Mouse (Mus musculus) intestine, postnatal 0 days (tissue): ENCODE results near the gene Clcn6. TPM values are rescaled to one million over a fixed set of nuclear protein-coding genes. Genes with fewer than 3 reads are reported as not detected.

Experiments used
- ATAC-seq: fragments of 200-750 bp; cut with Nextera tagmentation; 2 replicates; pipeline ENCODE4 v1.8.0; 2017; ENCODE audit warnings: mild to moderate bottlenecking, moderate TSS enrichment, moderate library complexity
- H3K27ac ChIP-seq: fragments of 300-500 bp; sonication (generic); 2 replicates; pipeline ENCODE4 v1.5.1; 2014; ENCODE audit warnings: mild to moderate bottlenecking, low read depth, low read length, moderate library complexity
- H3K27me3 ChIP-seq: fragments of 300-500 bp; sonication (generic); replicated peaks from 2 replicates; pipeline ENCODE4 v1.6.1; 2014; ENCODE audit warnings: low read length, mixed read lengths; ENCODE audit not compliant: control insufficient read depth, insufficient read depth
- H3K36me3 ChIP-seq: fragments of 300-500 bp; sonication (generic); 2 replicates; pipeline ENCODE4 v1.6.1; 2014; ENCODE audit warnings: mild to moderate bottlenecking, moderate library complexity; ENCODE audit not compliant: control insufficient read depth, insufficient read depth
- H3K4me1 ChIP-seq: fragments of 300-500 bp; sonication (generic); replicated peaks from 2 replicates; pipeline ENCODE4 v1.6.1; 2014; ENCODE audit warnings: antibody characterized with exemption, low read length, mixed read lengths; ENCODE audit not compliant: control insufficient read depth, insufficient read depth
- H3K4me2 ChIP-seq: fragments of 300-500 bp; sonication (generic); replicated peaks from 2 replicates; pipeline ENCODE4 v1.6.1; 2014; ENCODE audit warnings: low read depth, mild to moderate bottlenecking, moderate library complexity
- H3K4me3 ChIP-seq: fragments of 300-500 bp; sonication (generic); 2 replicates; pipeline ENCODE4 v1.5.1; 2014; ENCODE audit warnings: low read depth, low read length
- H3K9ac ChIP-seq: fragments of 300-500 bp; sonication (generic); 2 replicates; pipeline ENCODE4 v1.6.1; 2014; ENCODE audit warnings: mild to moderate bottlenecking, low read depth, low read length
- H3K9me3 ChIP-seq: fragments of 300-500 bp; sonication (generic); 2 replicates; pipeline ENCODE4 v1.6.1; 2016; ENCODE audit warnings: mixed run types; ENCODE audit not compliant: control insufficient read depth
- CTCF ChIP-seq: sonication (generic); IDR thresholded peaks from 2 replicates; pipeline ENCODE4 v1.5.1; 2016; ENCODE audit warnings: low read depth, mild to moderate bottlenecking, control low read depth, antibody characterized with exemption, moderate library complexity
- WGBS: fragments of 180-500 bp; shearing (Covaris S2); extraction: QIAGEN DNeasy Blood & Tissue Kit; methylation state at CpG from one replicate; pipeline ENCODE4 v1.1.7; 2014; 5-methylcytosine and 5-hydroxymethylcytosine counted together
- polyA plus RNA-seq: library from polyadenylated mRNA; unstranded; fragments of >200 nt; fragmentation: Nextera tagmentation; extraction: Ambion mirVana; gene quantifications from 2 replicates; pipeline ENCODE4 v1.2.1, GENCODE M21; 2015

Clcn6 gene
- polyA plus RNA-seq, 1 experiment from 2014 or later, result 2.5 TPM

DNA sequence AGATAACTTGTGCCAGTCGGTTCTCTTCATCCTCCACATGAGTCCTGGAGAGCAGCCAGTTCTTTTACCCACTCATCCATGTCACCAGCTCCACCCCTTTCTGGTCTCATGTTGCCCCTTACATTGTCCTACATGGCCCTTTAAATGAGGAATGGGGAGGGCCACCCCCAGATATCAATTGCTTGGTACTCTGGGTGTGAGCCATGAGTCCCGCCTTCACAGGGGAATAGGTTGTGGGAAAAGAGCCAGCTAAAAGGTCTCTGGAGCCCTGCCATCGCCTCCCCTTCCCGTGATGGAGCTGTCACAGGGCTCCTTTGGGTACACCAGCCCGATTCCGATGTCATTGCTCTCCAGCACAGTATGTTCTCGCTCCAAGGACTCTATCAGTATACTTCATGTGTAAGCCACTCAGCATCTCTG, 59.2 kb downstream of the Clcn6 start:
- H3K4me1 ChIP-seq, result no peaks in the 10 kb centered on the region
- WGBS, result 75% methylated on average over 7 of the region's 7 CpGs
- H3K9me3 ChIP-seq, result peaks cover 4% of the 10 kb centered on the region; the same call in 1 of the 2 replicates
- TF ChIP-seq CTCF, result no peak
- no peak overlapping the region for H3K4me2 ChIP-seq
- H3K36me3 ChIP-seq, result no peaks in the 10 kb centered on the region
- no peak for ATAC-seq
- H3K27me3 ChIP-seq, result no peaks in the 10 kb centered on the region
- no peak overlapping the region for H3K4me3 ChIP-seq
- no peak overlapping the region for H3K27ac ChIP-seq
- no peak overlapping the region for H3K9ac ChIP-seq

DNA sequence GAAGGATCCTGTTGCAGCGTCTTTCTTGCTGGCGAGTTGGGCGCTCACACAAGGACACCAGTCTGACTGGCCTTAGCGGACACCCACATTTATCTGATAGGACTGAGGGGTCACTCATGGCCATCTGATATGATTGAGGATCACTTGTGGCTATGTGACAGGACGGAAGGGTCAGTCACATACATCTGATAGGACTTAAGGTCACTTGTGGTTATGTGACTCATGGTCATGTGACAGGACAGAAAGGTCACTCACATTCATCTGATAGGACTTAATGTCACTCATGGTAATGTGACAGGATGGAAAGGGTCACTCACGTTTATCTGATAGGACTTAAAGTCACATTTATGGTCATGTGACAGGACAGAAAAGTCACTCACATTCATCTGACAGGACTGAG, 60.2 kb downstream of the Clcn6 start:
- Histone ChIP-seq H3K9ac (no peak overlapping the region), H3K4me2 (no peak overlapping the region), H3K36me3 (no peaks in the 10 kb centered on the region), H3K4me3 (no peak overlapping the region), H3K4me1 (no peaks in the 10 kb centered on the region), H3K27me3 (no peaks in the 10 kb centered on the region), H3K27ac (no peak overlapping the region), H3K9me3 (peaks cover 5% of the 10 kb centered on the region; the same call in 1 of the 2 replicates)
- no peak for ATAC-seq
- 89% methylated on average over 6 of the region's 6 CpGs for WGBS
- no peak for TF ChIP-seq CTCF

DNA sequence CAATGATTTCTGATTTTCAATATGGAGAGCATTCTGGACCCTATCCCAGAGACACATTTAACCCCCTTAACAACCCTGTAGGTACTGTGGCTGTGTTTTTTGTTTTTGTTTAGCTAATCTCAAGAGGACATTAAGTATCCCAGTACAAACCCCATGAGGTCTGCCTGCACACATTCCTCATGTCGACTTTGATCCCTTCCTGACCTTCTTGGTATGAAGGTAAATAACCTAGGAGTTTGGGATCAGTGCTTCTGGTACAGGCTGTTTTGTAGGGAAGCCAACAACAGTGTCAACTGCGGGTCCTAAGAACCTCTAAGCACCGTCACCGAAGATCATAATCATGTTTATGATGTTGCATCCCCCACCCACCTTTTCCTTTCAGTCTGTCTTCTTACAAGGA, 60.9 kb downstream of the Clcn6 start:
- no peaks in the 10 kb centered on the region for H3K36me3 ChIP-seq
- H3K27me3 ChIP-seq, result no peaks in the 10 kb centered on the region
- peaks cover 5% of the 10 kb centered on the region; the same call in 1 of the 2 replicates for H3K9me3 ChIP-seq
- H3K9ac ChIP-seq, result no peak overlapping the region
- H3K4me3 ChIP-seq, result no peak overlapping the region
- TF ChIP-seq CTCF, result no peak
- no peak overlapping the region for H3K4me2 ChIP-seq
- H3K4me1 ChIP-seq, result no peaks in the 10 kb centered on the region
- WGBS, result 77% methylated on average over 4 of the region's 4 CpGs
- ATAC-seq, result no peak
- no peak overlapping the region for H3K27ac ChIP-seq

DNA sequence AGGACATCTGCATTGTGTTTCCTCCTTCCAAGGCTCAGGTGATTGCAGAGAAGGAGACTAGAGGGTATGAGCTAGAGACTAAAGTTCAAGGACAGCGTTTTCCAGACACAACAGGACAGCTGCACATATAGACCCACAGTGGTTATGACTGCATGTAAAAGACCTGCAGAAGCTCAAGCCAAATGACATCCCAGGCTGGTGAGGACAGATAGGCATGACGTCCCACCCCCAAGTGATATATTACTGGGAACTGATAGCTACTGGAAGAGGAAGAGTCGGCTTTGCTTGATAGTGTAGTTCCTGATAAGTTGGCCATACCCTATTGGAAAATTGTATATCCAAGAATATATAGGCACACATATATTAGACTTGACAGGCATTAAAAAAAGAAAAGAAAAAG, 62.4 kb downstream of the Clcn6 start:
- Histone ChIP-seq H3K4me3 (no peak overlapping the region), H3K4me1 (no peaks in the 10 kb centered on the region), H3K4me2 (no peak overlapping the region), H3K27ac (no peak overlapping the region), H3K36me3 (no peaks in the 10 kb centered on the region), H3K27me3 (no peaks in the 10 kb centered on the region), H3K9ac (no peak overlapping the region), H3K9me3 (peaks cover 5% of the 10 kb centered on the region; the same call in 1 of the 2 replicates)
- no peak for ATAC-seq
- 68% methylated on average over 3 of the region's 3 CpGs for WGBS
- TF ChIP-seq CTCF, result no peak

DNA sequence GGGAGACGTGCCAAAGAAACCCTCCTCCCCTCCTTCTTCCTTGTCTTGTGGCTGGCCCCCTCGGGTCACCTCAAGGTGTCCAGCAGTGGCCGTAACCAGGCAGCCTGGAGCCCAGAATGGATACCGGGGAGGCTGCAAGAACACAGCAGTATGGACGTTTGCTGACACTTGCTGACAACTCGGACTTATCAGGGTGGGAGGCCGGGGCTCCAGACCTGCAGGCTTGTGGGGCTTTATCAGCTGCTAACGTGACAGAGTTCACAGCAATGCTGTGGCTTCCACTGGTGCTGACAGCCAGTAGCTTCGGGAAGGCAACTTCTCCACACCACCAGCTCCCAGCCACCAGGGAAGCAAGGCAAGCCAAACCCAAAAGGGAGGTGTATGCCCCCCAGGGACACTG, 69.3 kb downstream of the Clcn6 start:
- no peak overlapping the region for H3K27ac ChIP-seq
- no peak overlapping the region for H3K4me3 ChIP-seq
- H3K36me3 ChIP-seq, result no peaks in the 10 kb centered on the region
- no peak overlapping the region for H3K4me2 ChIP-seq
- no peaks in the 10 kb centered on the region for H3K9me3 ChIP-seq
- no peak for TF ChIP-seq CTCF
- no peak overlapping the region for H3K9ac ChIP-seq
- no peaks in the 10 kb centered on the region for H3K27me3 ChIP-seq
- no peak for ATAC-seq
- H3K4me1 ChIP-seq, result no peaks in the 10 kb centered on the region
- 39% methylated on average over 9 of the region's 9 CpGs for WGBS

DNA sequence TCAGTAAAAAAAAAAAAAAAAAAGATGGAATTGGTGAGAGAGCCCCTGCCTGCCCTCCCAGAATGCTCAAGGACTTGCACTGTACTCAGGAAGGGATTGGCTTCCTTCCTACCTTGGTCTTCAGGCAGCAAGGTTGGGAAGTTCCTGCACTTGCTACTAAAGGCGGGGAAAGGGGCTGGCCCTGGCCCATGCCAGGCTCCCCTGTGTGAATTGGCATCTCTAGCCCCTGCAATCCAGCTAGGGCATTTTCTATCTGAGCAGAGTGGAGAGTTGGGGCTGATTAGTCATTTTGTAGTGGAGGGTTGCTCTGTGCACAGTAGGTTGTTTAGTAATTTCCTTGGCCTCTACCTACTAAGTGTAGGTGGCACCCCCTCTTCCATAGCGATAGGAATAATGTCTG, 69.8 kb downstream of the Clcn6 start:
- no peak for ATAC-seq
- no peaks in the 10 kb centered on the region for H3K36me3 ChIP-seq
- H3K27me3 ChIP-seq, result no peaks in the 10 kb centered on the region
- 79% methylated on average over 2 of the region's 2 CpGs for WGBS
- no peak overlapping the region for H3K27ac ChIP-seq
- no peaks in the 10 kb centered on the region for H3K4me1 ChIP-seq
- H3K4me2 ChIP-seq, result no peak overlapping the region
- no peak for TF ChIP-seq CTCF
- no peaks in the 10 kb centered on the region for H3K9me3 ChIP-seq
- no peak overlapping the region for H3K4me3 ChIP-seq
- H3K9ac ChIP-seq, result no peak overlapping the region

DNA sequence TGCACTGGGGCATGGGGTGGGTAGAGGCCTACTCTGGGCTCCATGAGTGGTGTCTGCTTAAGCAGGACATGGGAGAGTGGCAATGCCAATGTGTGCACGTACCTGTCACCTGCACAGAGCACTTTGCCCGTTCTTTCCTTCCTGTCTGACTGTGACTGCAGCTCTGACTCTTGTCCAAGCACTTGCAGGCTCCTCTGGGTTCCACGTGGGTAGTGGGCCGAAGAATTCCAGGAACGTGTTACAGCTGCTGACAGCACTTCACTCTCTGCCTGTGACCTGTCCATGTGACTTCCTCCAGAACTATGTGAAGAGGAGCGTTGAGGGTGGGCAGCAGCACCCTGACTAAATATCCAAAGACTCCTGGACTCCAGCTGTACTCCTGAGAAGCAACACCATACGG, 72.9 kb downstream of the Clcn6 start:
- no peak for ATAC-seq
- 70% methylated on average over 7 of the region's 7 CpGs for WGBS
- Histone ChIP-seq H3K36me3 (no peaks in the 10 kb centered on the region), H3K9ac (no peak overlapping the region), H3K4me1 (no peaks in the 10 kb centered on the region), H3K27me3 (no peaks in the 10 kb centered on the region), H3K4me3 (no peak overlapping the region), H3K4me2 (no peak overlapping the region), H3K9me3 (no peaks in the 10 kb centered on the region), H3K27ac (no peak overlapping the region)
- TF ChIP-seq CTCF, result no peak
